Mouse (Mus musculus) bone marrow macrophage, adult 2 months (primary cell): ENCODE data around the gene Celsr1.

Experiments
- CTCF ChIP-seq: IDR thresholded peaks from 2 replicates; pipeline ENCODE4 v1.5.1; 2012; ENCODE audit warnings: low read depth, mild to moderate bottlenecking, low read length, moderate library complexity
- POLR2A ChIP-seq: IDR thresholded peaks from 2 replicates; pipeline ENCODE4 v1.6.1; 2012; ENCODE audit warnings: mild to moderate bottlenecking, low read depth, low read length, borderline replicate concordance

DNA sequence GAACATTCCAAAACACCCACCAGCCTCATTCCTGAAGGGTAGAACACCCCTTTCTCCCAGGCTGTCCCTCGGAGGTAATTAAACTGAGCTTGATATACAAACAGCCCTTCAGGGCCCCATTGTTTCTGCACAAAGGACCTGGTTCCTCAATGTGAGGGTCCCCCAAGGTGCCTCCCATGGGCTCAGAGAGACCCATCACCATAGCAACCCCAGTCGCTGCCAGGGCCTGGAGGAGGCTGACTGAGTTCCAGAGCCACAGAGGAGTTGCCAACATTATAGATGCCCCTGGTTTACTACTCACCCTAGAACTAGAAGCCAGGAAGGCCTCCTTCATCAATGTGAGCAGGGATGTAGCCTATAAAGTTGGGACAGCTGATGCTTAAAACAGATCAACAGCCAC is 20.4 kb downstream of the Celsr1 start:
- TF ChIP-seq POLR2A = no peak
- TF ChIP-seq CTCF = no peak
